Mouse (Mus musculus): ENCODE measurements around the gene Olfr654.

The Olfr654 gene

GRCm38 (mm10) chr7:104586725-104587124 lies at the start of gene Olfr654:
Olfr654 (plus strand) TSS chr7:104587025.
- DNase-seq (ENCODE audit: low spot score), result no peak

DNA sequence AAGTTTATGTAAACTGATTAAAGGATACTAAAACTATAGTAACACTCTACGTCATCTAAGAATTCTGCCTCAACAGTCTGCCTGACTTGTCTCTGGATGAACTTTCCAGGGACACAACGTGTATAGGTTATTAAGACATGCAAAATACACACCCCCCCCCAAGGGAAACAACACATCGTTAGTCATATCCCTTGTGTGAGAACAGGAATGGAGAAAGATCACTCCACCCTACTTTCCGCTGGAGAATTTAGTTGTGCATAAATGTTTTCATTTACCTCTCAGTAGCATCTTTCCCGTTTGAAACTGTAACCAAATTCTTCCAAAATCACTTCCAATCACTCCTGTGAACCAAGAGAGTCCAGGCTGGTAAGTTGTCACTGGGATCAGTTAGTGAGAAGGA lies 37.0 kb upstream of the Olfr654 start, which contains the start of gene Olfr651:
TSS of gene Olfr651 (plus strand) at position 301 of the 400 bp plus-strand sequence.
- DNase-seq (ENCODE audit: low spot score), result no peak

DNA sequence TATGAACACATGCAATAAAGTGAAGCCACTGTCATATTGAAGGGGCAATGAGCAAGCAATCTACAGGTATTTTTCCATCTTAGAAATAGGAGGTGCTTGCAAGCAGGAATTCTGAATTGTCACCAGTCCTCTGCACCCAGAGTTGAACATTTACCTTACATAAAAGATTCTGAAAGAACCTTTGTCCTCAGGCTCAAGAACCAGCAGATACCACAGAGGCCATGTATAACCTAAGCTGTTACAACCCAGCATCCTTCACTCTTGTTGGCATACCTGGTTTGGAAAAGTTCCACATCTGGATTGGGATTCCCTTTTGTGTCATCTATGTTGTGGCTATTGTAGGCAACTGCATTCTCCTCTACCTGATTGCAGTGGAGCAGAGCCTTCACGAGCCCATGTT lies 34.1 kb upstream of the Olfr654 start:
- DNase-seq (ENCODE audit: low spot score), result no peak

GRCm38 (mm10) chr7:104560601-104561000 lies 26.2 kb upstream of the Olfr654 start, which contains the start of gene Olfr652:
Olfr652 (plus strand) TSS chr7:104560901.
- DNase-seq (ENCODE audit: low spot score), result no peak

DNA sequence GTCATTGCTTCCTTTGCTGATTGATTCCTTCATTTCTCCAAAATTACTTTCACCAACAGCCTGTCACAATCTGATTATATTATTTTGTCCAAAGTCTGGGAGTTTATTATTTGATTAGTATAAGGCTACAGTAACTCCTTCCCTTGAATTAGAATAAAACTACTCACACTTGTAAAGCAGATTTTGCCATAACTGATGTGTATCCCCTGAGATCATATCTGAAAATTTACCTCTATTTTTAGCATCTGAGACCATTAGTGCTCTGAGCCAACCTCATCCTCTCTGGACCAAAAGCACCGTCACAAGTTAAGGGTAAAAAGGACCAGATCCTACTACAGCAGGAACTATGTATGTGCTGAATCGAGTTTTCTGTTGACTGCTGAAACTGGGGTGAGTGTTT lies 9.8 kb upstream of the Olfr654 start, which contains the start of gene Olfr653:
TSS of gene Olfr653 (plus strand) at position 301 of the 400 bp plus-strand sequence.
- DNase-seq (ENCODE audit: low spot score), result no peak

DNA sequence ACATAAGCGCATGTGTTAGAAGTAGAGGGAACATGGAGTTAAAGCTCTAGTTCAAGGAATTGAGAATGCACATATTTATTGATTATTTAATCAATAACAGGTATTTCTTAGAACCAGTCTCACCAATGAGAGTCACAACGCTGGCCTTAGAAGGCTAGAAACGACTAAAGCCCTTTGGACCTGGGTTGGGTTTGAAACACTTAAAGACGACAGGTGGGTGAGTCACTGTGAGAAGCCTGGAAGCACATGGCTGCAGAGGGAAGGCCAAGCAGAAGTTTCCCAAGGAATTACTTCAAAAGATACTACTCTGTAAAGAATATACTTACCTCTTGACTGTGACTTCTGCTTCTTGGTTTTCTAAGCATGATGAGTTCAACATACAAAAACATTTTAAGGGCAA lies 6.0 kb upstream of the Olfr654 start:
- DNase-seq (ENCODE audit: low spot score), result no peak

GRCm38 (mm10) chr7:104581429-104581828 lies 5.4 kb upstream of the Olfr654 start:
- no peak for DNase-seq (ENCODE audit: low spot score)

DNA sequence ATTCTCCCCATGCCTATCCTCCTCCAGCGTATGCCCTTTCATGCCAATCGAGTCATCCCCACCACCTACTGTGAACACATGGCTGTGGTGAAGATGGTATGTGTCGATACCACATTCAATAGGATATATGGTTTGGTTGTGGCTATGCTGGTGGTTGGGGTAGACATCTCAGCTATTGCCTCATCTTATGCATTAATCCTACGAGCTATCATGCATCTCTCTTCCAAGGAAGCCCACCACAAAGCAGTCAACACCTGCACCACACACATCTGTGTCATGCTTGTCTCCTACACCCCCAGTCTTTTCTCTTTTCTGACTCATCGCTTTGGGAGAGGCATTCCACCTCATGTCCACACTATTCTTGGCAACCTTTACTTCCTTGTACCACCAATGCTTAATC lies 1.4 kb downstream of the Olfr654 start:
- no peak for DNase-seq (ENCODE audit: low spot score)

GRCm38 (mm10) chr7:104601679-104602078 lies 14.9 kb downstream of the Olfr654 start, which contains the start of gene Olfr655:
Olfr655 (minus strand) TSS chr7:104601779.
- no peak for DNase-seq (ENCODE audit: low spot score)

DNA sequence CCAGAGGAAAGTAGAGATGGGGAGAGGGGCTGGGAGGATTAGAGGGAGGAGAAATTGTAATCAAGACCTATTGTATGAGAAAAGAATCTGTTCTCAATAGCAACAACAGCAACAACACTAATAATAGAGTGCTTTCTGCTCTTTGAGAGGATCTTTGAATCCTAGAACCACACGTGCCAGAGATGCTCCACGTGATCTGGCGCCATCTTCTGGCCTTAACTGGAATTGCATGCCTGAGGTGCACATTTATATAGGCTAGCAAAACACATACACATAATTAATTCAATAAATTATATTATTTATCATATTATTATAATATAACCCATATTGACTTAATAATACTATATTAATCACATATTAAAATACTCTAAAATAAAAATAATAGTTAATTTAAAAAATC lies 16.3 kb downstream of the Olfr654 start:
- peak; percentile 57 for DNase-seq (ENCODE audit: low spot score)

DNA sequence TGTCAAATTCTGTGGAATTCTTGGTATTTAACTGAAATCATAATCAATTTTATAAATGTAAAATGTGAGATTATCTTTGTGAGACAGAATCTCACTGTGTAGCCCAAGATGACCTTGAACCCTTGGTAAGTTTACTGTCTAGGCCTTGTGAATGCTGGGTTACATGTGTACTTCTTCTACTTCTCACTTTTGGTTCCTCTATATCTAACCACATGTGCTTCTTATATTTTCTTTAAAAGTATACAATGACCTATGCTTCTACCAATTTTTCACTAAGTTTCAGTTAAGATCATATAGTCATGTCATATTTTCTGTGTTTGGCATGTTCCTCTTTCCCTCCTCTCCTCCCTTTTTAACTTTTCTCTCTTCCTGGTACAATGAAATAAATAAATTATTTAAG lies 17.9 kb downstream of the Olfr654 start:
- DNase-seq (ENCODE audit: low spot score), result no peak

- no peak for DNase-seq (ENCODE audit: low spot score)
Observed at GRCm38 (mm10) chr7:104613655-104614054, 26.8 kb downstream of the Olfr654 start, which contains the start of gene Olfr656. Olfr656 (plus strand) TSS chr7:104613955.

GRCm38 (mm10) chr7:104624494-104624893 lies 37.7 kb downstream of the Olfr654 start, which contains the start of gene Olfr657:
Olfr657 (plus strand) TSS chr7:104624794.
- DNase-seq (ENCODE audit: low spot score), result no peak
